Mouse (Mus musculus) kidney, adult 18-20 months (tissue): ENCODE data around the gene Gga2.

Experiments used
- DNase-seq: peaks from one replicate; pipeline ENCODE4 v3.0.0; 2021

Gene Gga2

DNA sequence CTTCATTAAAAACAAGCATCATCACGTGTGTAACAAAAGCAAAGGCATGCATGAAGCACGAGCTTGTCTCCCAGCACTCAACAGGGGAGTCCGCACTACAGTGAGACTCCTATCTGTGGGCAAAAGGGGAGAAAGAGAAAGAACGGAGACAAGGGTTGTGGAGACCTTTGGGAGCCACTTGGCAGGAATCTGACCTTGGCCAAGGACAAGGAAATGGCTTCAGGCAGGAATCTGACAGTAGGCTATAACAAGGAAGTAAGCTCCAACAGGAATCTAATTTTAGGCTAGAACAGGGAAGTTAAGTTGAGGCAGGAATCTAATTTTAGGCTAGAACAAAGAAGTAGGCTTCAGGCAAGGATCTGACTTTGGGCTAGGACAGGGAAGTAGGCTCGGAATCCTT lies 25.1 kb downstream of the Gga2 start:
- no peak for DNase-seq

DNA sequence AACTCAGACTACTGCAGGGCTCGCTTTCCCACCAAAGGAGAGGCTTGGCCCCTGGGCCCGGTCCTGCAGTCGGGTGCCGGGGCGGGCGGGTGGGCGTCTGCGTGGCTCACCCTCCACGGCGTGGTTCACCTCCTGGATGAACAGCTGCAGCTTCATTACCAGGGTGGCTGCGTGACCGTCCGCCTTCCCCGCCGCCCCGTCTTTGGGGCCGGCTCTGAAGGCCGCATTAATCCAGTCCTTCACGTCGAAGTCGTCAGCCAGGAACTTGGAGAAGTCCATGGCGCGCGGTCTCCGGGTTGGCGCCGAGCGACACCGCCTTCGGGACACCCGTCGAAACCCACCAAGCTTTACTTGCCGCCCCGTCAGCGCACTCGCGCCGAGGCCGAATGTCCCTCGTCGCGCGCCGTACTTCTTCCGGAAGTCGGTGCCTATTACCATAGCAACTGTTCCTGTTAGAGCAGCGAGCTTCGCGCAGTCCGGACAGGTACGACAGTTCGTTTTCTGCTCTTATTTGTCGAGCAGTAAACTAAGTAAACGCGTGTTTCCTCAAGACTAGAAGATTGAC lies 39.6 kb downstream of the Gga2 start, which contains the start of gene Cog7:
Gene Cog7, minus strand, starts transcription at position 405 of the 565 bp plus-strand sequence.
- peak; percentile 94 for DNase-seq

DNA sequence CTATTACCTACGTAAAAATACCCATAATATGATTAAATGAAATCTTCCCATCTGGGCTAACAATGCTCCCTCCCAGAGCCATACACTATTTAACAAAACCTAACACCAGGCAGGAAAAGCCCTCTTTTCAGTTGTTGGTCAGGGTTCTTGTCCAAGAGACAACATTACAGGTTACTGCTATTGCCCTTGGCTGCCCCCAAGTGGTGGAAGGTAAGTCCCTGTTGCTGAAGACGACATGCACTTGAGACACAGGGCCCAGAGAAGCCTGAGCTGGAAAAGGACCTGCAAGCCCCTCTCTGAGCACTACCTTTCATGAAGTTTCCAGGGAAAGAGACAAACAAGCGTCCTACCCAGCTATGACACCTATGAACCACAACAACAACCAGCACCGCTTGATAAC lies 46.0 kb downstream of the Gga2 start:
- peak; percentile 66 for DNase-seq

DNA sequence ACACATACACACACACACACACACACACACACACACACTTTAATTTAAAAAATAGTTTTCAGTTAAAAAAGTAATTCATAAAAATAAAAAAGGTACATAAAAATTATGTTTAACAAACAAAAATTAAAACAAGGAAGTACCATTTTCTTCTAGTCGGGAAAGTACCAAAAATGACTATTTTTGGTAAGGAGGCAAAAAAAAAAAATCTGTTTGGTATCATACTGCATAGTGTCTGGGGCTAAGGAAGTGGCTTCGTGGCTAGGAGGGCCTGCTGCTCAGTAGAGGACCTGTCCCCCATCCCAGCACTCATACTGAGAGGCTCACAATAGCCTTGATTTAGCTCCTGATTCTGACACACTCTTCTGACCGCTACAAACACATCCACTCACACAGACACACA lies 49.3 kb downstream of the Gga2 start:
- no peak for DNase-seq

DNA sequence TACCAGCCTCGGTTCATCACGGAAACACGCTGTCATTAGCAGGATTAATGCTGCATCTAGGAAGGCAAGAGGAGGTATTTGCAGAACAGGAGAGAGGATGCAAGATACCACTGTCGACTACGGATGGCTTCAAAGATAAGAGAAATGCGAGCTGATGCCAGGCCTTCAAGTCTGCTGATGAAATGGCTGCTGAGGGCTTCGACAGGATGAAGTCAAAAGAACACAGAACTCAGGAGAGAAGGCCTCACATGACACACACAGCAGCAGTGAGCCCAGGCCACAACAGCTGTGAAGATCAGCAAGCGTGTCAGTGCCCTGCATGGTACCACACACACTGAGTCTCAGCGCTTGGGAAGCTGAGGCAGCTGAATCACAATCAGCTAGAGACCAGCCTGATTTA lies 50.8 kb downstream of the Gga2 start:
- DNase-seq, result no peak

DNA sequence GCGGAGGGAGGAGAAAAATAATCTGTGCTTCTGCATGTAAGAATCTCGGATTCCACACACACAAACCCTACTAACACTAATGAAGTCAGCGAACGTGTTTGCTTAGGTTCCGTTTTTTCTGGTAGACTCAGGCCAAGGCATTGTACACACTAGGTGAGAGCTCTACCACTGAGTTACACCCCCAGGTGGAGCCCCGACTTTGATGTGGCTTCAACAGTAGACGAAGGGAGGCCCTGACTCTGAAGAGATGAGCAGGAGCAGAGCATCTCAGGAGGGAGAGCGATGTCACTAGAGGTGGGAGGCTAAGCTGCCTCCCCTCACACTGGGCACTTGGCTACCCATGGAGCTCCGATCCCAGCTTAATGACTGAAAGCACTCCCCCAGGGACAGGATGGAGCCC lies 52.2 kb downstream of the Gga2 start:
- no peak for DNase-seq

DNA sequence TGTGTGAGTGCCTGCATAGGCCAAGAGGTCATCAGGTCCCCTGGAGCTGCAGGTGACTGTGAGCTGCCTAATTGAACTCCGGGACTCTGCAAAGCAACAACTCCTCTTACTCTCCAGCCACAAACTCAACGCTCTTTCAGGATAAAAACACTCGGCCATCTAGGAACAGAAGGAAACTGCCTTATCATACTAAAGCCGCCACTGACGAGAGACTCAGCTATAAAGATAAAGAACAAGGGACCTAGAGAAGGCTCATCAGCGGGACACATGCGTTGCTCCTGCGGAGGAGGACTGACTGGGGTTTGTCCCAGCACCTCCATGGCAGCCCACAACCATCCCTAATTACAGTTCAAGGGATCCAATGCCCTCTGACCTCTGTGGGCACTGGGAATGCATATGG lies 52.8 kb downstream of the Gga2 start:
- no peak for DNase-seq

DNA sequence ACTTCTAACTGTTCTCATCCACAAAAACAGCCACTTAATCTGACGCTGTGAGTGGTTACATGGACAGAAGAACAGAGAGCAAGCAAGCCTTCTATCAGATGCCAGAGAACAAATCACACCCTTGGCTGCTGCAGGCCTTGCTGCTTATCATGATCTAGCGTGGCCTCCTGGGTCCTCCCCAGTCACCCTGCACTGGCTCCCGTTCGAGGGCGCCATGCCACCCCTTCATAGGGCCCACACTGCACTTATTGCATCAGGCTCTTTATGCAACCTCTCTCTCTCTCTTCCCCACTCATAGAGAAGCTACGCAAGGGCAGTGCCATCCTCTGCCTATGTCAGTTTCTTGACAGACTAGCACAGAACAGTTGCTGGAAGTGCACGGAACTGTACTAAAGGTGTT lies 54.9 kb downstream of the Gga2 start:
- no peak for DNase-seq

DNA sequence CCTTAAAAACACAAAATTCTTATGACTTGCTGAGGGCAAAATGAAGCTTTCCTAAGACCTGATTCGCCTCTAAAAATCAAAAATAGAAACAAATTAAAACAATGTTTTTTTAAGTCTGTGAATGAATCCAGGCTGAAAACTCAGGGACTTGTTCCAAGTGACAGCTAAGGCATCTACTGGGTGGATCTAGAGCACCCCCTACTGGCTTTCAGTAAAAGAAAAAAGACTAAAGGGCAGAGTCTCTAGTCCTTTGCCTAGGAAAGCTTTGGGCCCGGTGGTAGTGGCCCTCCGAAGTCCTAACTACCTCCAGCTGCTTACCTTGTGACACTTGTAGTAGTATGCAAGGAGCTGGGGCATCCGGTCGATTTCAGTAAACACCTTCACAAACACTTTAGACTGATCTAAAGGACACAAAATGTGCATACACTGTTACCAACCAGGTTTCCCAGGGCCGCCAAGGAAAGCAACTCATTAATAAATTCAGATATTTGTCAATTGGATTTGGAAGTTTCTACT lies 57.1 kb downstream of the Gga2 start:
- peak; percentile 44 for DNase-seq

DNA sequence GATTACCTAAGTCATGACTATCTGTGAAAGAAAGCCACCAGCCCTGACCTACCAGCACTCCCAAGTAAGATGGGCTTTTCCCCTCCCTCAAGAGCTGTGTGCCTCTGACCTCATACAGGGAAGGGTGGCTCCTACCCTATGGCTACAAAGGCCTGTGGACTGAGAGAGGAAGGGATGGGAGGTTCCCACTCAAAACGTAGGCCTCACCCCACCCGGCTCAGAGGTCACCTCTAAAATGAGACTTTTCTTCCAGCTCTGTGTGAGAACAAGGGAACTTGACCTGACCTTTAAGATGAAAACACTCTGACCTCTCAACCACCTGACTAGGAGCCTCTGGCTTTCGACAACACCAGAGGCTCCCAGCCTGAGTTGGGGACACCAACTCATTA lies 58.5 kb downstream of the Gga2 start:
- no peak for DNase-seq

DNA sequence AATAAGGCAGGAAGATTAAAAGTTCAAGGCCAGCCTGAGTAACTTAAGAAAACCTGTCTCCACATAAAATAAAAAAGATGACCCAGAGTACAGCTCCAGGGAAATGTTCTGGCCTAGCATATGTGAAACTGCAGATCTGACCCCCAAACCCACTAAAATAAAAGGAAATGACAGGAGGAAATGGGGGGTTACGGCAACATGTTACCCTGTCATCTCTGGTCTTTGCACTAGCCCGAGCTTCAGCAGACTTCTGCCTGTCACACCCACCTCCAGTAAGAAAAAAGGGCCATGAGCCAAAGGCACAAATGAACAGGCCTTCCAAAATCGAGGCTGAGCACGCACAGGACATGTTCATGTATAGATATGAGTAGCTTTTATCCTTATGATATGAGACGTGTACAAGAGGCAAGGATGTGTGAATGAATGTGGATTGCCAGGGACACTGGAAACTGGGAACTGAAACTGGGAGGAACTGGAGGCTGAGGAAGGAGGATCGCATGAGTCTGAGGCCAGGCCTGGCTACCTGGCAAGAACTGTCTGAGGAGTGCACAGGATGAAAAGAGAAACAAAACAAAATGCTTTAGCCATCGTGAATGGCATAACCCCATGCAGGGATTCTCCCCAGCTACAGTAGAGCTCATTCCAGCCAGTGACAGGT lies 59.0 kb downstream of the Gga2 start:
- no peak for DNase-seq

DNA sequence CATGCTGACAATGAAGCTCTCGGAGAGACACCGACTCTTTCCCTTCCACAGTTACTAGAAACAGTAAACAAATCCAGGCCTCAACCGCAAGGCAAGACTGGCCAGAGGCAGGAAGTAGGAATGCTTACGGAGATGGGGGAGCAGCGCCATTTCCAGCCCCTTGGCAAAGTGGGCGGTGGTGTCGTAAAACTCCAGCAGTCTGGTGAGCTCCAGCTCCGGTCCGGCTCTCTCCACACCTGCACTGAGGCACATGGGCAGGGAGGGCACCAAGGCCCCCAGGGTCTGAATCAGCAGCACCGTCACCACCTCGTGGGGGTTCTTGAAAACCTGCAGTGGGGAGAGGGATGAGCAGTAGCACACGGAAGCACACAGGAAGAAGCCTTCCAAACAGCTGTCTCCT lies 65.2 kb downstream of the Gga2 start:
- no peak for DNase-seq

DNA sequence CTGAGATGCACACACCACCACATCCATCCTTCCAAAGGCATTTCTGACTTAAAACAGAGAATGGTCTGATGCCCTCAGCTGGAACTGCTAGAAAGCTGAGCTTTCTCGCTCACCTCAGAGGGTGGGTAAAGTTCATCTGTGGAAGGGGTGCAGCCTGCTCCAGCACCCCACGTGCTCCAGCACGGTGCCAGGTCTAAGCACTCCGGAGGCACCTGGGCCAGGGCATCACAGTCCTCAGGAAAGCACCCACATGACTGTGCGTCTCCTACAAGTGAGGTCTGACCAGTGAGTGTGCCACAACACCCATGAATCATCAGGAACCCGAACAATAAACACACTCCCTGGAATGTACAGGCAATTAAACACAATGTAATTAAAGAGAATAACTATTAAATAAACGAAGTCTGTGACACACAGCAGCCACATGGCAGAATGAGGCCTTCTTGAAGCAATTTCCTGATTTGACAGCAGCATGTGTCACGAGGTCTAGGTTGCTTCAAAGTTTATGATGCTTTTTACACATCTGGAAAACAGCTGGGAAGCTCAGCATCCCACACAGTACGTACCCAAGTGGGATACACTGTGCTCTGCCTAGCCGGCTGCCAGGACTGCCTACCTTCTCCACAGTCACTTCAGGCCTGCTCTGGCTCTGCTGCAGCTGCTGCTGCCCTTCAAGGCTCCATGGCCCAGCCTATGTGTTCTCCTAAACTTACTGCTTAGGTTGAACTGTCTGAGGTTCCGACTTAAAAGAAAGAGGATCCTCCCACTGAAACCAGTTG lies 65.9 kb downstream of the Gga2 start:
- peak; percentile 16 for DNase-seq

DNA sequence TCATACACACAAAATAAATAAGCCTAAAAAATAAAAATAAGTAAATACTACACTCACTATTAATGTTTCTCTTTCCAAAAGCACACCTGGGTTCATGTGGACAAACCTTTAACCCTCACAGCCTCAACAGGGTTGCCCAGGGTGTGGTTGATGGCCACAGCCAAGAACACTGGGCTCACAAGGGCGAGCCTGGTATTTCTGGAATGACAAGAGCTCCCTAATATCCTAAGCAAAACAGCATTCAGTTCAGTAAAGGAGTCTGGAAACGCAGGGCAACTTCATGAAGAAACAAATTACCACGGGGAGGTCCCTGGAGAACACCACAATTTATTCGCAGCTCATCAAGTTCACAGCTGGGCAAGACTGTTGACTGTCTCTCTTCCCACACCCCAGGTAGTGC lies 73.5 kb downstream of the Gga2 start:
- DNase-seq, result no peak

DNA sequence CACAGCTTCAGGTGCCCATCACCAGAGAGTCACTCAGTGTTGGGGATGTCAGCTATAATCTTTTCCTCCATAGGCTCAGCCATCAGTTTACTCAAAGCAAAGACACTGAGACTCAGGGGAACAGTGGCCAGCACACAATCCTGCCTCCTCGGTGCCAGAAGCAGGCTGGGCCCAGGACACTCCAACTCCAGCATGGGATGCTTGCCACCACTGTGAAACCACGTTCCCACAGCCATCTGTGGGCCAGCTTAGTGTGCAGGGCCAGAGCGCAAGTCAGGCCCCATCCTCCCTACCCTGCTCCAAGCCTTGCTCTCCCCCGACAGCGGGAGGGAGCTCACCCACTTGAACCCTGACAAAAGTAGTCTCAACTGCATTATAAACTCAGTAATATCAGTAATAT lies 74.8 kb downstream of the Gga2 start:
- DNase-seq, result no peak

DNA sequence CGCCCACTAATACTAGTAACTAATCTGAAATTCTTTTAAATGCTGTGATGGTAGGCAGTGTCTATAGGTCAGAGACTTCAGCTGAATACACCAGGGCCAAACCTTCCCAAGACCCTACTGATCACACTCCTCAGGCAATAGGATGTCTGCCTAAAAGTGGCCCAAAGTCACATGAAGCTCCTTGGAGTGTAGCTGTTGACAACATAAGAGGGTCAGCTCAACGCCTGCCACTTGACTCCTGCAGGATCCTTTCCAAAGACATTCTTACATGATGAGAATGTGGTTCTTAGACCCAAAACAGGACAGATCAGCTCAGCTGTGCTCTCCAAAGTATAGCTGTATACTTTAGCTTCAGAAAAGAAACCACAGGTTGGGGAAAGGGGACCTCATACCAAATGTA lies 78.7 kb downstream of the Gga2 start:
- no peak for DNase-seq

DNA sequence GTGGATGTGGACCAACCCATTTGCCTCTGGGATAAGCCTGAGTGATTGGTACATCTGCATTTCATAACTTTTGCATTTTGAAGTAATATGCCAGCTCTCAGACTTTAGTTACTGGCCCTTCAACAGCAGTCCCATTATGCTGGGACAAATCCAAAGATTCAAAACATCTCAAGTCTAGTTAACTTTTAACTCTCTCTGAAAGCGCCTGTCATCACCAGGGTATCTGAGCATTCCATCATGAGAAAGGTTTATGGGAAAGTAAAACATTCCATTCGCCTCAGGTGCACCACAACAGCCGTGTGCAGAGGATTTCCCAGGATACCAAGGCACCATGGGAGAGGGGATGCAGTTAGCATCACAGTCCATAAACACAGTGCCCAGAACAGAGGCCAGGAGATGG lies 79.4 kb downstream of the Gga2 start:
- DNase-seq, result peak; percentile 44

DNA sequence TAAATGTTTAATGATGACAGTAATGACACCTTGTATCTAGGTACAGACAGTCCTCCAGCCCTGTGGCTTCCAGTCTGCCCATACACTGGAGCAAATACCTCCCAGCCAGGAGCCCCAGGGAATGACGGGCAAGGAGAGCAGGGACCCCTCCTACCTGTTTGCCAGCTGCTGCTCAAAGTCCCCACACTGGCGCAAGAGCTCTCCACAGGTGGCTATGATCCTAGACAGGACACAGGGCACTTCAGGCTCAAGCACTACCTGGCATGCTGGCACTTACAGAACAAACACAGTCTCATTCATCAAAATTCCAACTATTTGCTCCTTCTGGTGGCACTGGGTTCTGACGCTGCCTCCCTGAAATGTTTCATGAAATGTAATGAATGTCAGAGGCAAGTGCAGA lies 80.0 kb downstream of the Gga2 start:
- peak; percentile 20 for DNase-seq

DNA sequence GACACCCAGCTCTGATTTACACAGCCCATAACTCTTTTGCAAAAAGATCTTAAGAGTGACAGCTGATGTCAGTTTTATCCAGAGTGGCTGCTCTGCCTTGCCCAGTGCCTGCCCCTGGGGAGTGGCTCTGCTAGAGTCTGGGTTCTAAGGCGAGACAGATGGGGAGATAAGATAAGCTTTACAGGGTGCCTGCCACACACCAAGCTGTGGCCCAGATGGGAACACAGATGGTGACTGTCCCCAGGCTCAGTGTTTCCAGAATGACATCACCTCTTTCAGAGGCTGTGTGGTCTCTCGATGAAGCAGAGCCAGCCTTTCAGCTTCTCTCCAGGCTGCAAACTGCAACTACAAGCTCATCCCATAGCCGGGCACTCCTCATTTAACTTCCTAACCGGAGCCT lies 81.3 kb downstream of the Gga2 start:
- no peak for DNase-seq

DNA sequence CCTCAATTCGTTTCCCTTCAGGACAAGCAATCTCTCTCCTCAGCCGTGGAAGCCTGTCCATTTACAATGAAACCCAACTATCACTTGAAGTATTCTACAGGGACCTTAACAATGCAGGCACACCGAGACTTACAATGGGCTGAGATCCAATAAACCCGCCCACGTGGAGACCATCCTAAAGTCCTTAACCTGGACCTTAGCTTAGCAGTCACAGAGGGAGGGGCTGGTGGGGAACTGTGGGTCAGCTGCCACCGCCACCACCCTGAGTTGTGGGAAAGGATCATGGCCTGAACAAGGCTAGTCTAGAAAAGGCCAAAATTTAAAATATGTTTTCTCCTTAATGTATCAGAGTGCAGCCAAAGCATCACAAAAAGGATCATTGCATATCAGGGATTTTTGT lies 81.8 kb downstream of the Gga2 start:
- no peak for DNase-seq

DNA sequence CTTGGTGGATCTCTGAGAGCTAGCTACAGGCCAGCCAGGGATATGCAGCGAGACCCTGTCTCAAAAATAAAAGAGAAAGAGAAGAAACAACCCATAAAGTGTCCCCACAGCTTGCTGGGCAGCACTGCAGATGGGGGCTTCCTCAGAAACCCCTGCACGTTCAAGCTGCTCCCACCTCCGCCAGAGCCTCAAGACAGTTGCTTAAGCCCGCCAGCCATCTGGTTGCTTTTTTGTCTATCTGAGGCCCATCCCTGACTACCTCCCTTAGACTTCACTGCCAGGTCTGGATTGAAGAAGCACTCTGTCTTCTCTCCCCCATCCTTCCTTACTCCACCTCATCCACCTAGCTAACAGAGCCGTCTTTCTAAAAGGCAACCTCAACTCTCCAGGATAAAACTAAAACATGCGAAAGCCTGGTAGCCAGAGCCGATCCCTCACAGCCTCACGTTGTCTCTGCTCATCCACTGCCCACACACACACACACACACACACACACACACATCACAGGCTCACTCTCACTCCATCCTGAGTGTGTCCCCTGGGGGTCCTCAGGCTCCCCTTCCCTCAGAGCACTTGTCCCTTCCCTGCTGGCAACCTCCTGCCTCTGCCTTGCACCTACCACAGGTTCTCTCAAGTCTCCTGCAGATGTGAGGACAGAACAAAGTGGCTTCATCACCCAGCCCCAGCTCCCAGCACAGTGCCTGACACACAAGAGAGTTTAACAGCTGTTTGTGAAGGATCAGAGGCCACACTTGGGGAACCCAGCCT lies 82.7 kb downstream of the Gga2 start:
- no peak for DNase-seq

DNA sequence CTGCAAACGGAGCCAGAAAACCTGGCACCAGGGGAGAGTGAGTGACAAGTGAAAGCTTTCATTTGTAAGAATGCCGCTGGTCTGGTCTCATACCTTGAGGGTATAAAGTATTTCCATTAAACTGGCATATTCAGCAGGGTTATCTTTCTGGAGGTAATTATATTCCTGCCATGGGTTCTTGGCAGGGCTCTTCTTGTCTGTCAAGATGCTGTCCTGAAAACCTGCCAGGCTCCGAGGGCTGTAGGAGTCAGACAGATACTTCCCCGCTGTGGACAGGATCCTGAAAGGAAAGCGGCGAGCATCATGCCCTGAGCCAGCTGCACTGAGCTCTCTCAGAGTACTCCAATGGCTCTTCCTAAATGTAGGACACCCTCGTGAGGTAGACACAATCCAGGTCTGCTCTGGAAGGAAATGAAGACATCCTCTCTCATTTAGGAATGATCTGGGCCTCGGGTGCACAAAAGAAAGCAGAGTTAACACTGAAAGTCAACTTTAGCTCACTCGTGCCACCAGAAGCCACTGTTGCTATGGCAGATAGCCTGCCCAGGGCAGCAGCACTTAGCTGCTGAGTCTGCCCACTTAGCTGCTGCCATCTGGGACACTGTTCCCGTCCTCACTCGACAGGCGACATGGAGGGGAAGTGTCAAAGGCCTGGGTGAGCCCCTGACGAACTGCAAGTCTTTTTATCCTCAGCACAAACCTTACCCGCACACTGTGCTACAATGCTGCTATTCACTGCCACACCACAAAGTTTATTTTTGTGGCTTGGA lies 84.0 kb downstream of the Gga2 start:
- no peak for DNase-seq
